Mouse (Mus musculus): ENCODE results near the gene Gm49321.

The Gm49321 gene

GRCm38 (mm10) chr12:73937353-73937752 is at the start of gene Gm49321:
Gene Gm49321, plus strand, starts transcription at chr12:73937653.
- DNase-seq (ENCODE audit: low spot score): no peak

- DNase-seq (ENCODE audit: low spot score): no peak
These were observed 49.3 kb upstream of the Gm49321 start for GRCm38 (mm10) chr12:73888003-73888783.

- DNase-seq (ENCODE audit: low spot score): no peak
These were observed 47.9 kb upstream of the Gm49321 start for GRCm38 (mm10) chr12:73889571-73889970.

- DNase-seq (ENCODE audit: low spot score): no peak
These were observed 47.4 kb upstream of the Gm49321 start for GRCm38 (mm10) chr12:73890086-73890485.

- DNase-seq (ENCODE audit: low spot score): no peak
These were observed 44.8 kb upstream of the Gm49321 start for GRCm38 (mm10) chr12:73892616-73893015.

GRCm38 (mm10) chr12:73894838-73895237 is 42.6 kb upstream of the Gm49321 start:
- no peak for DNase-seq (ENCODE audit: low spot score)

GRCm38 (mm10) chr12:73895674-73896073 is 41.8 kb upstream of the Gm49321 start:
- DNase-seq (ENCODE audit: low spot score): no peak

GRCm38 (mm10) chr12:73896471-73896870 is 41.0 kb upstream of the Gm49321 start:
- DNase-seq (ENCODE audit: low spot score): no peak

GRCm38 (mm10) chr12:73898281-73898680 is 39.2 kb upstream of the Gm49321 start:
- no peak for DNase-seq (ENCODE audit: low spot score)

- no peak for DNase-seq (ENCODE audit: low spot score)
These were observed 33.1 kb upstream of the Gm49321 start for GRCm38 (mm10) chr12:73904133-73904934.

GRCm38 (mm10) chr12:73905041-73905440 is 32.4 kb upstream of the Gm49321 start:
- no peak for DNase-seq (ENCODE audit: low spot score)

GRCm38 (mm10) chr12:73905555-73905954 is 31.9 kb upstream of the Gm49321 start:
- DNase-seq (ENCODE audit: low spot score): no peak

- DNase-seq (ENCODE audit: low spot score): no peak
These were observed 30.3 kb upstream of the Gm49321 start for GRCm38 (mm10) chr12:73907079-73907672.

GRCm38 (mm10) chr12:73907673-73908150 is 29.7 kb upstream of the Gm49321 start:
- peak; percentile 98 for DNase-seq (ENCODE audit: low spot score)

- DNase-seq (ENCODE audit: low spot score): peak; percentile 39
These were observed 29.0 kb upstream of the Gm49321 start for GRCm38 (mm10) chr12:73908274-73909012.

- DNase-seq (ENCODE audit: low spot score): no peak
These were observed 28.4 kb upstream of the Gm49321 start for GRCm38 (mm10) chr12:73909013-73909575.

- no peak for DNase-seq (ENCODE audit: low spot score)
These were observed 19.0 kb upstream of the Gm49321 start for GRCm38 (mm10) chr12:73918479-73918878.

GRCm38 (mm10) chr12:73930266-73930665 is 7.2 kb upstream of the Gm49321 start:
- no peak for DNase-seq (ENCODE audit: low spot score)

GRCm38 (mm10) chr12:73931274-73931673 is 6.2 kb upstream of the Gm49321 start:
- DNase-seq (ENCODE audit: low spot score): no peak

GRCm38 (mm10) chr12:73934528-73934927 is 2.9 kb upstream of the Gm49321 start:
- DNase-seq (ENCODE audit: low spot score): no peak

- DNase-seq (ENCODE audit: low spot score): no peak
These were observed 2.1 kb downstream of the Gm49321 start for GRCm38 (mm10) chr12:73939542-73939941.

- DNase-seq (ENCODE audit: low spot score): no peak
These were observed 11.0 kb downstream of the Gm49321 start for GRCm38 (mm10) chr12:73948415-73948814.
